Mouse (Mus musculus) brown adipose tissue, adult 24 weeks (tissue): ENCODE results near the gene Map3k14. TPM values are rescaled to one million over a fixed set of nuclear protein-coding genes. Genes with fewer than 3 reads are reported as not detected.

ENCODE experiments used
- H3K27ac ChIP-seq: fragments of 200-500 bp; replicated peaks from 2 replicates; pipeline ENCODE4 v1.5.1; 2012; ENCODE audit warnings: low read depth, mild to moderate bottlenecking, low read length
- H3K4me1 ChIP-seq: fragments of 200-500 bp; 2 replicates; pipeline ENCODE4 v1.6.1; 2012; ENCODE audit warnings: low read length, mixed read lengths; ENCODE audit not compliant: control insufficient read depth, insufficient read depth, insufficient read length
- H3K4me3 ChIP-seq: fragments of 200-500 bp; 2 replicates; pipeline ENCODE4 v1.5.1; 2012; ENCODE audit warnings: low read depth, mild to moderate bottlenecking, low read length, moderate library complexity; ENCODE audit not compliant: insufficient read depth
- polyA plus RNA-seq: library from polyadenylated mRNA; stranded (reverse); fragments of >200 nt; gene quantifications from 2 replicates; pipeline ENCODE4 v1.2.4, GENCODE M21; 2012; ENCODE audit not compliant: missing spikeins, insufficient read depth, insufficient read length

The Map3k14 gene
- polyA plus RNA-seq, 1 experiment, result 3.8 TPM

GRCm38 (mm10) chr11:103174411-103174832, 92.8 kb downstream of the Map3k14 start:
- Histone ChIP-seq H3K27ac (peak overlapping the region; percentile 30; the same call in 1 of the 2 replicates), H3K4me3 (no peak overlapping the region)

DNA sequence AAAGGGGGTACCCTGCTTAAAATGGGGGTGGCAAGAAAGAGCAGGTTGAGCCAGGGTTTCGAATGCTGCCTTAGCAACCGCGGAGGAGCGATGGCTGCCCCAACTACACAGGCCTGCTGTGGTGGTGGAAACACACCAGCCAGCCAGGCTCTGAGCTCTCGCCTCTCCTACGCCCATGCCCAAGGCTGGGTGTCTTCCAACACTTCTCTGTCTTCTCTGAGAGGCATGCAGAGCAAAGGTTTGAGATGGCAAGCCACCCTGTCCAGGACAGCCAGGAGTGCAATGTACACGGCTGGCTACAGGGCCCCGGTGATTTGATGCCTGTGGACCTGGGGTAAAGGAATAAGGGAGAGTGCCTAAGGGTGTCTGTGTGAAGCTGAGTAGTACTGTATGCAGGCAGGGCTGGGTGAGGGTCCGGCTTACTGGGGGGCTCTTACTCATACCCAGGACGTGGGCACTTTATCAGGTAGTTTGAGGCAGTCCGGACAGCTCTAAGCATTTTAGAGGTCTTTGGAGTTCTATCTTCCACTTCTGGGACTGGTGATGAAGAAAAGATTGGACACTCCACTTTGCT, 93.4 kb downstream of the Map3k14 start:
- Histone ChIP-seq H3K4me1 (peaks cover 7% of the 10 kb centered on the region), H3K4me3 (0 out of 2 replicates have a peak overlapping the region, but pooled peaks have one; percentile 3), H3K27ac (peak overlapping the region; percentile 30)

More at GRCm38 (mm10) chr11:103174411-103174832, 92.8 kb downstream of the Map3k14 start:
- H3K4me1 ChIP-seq, result peaks cover 7% of the 10 kb centered on the region

DNA sequence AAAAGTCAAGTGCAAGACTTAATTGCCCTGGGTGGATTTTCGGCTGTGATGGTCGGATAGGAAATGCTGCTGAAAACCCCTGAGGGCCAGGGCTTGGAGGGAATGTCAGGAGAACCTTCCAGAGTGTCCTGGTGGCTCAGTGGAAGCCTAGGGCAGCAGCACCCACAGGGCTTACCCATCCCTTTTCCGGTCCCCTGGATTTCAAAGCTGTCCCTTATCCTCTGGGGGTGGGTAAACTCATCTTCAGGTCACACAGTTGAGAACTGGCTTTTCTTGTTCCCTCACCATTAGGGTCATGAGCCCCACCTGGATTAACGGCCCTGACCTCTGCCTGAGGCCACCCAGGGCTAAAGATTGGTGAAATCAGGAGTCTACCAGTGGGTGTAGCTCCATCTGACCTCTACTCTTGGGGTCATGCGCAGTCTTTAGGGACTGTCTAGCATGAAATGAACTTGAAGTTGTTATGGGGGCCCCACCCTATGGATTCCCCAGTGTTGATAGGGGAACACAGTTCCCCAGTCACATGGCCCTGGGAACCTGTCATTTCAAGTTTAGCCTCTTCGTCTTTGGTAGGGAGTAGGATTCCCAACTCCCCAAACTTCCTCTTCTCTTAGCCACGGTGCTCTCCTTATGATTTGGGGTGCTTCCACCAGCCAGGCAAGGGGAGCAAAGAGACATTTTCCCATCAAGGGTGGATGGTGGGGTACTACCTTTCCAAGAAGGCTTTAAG, 94.1 kb downstream of the Map3k14 start:
- H3K4me1 ChIP-seq, result peaks cover 7% of the 10 kb centered on the region
- H3K27ac ChIP-seq, result peak overlapping the region; percentile 14; the same call in 1 of the 2 replicates
- H3K4me3 ChIP-seq, result 0 out of 2 replicates have a peak overlapping the region, but pooled peaks have one; percentile 3

- peak overlapping the region; percentile 75 for H3K4me3 ChIP-seq
- peak overlapping the region; percentile 71; the same call in 1 of the 2 replicates for H3K27ac ChIP-seq
- peaks cover 7% of the 10 kb centered on the region for H3K4me1 ChIP-seq
Measured at GRCm38 (mm10) chr11:103172392-103173040, 94.8 kb downstream of the Map3k14 start.

DNA sequence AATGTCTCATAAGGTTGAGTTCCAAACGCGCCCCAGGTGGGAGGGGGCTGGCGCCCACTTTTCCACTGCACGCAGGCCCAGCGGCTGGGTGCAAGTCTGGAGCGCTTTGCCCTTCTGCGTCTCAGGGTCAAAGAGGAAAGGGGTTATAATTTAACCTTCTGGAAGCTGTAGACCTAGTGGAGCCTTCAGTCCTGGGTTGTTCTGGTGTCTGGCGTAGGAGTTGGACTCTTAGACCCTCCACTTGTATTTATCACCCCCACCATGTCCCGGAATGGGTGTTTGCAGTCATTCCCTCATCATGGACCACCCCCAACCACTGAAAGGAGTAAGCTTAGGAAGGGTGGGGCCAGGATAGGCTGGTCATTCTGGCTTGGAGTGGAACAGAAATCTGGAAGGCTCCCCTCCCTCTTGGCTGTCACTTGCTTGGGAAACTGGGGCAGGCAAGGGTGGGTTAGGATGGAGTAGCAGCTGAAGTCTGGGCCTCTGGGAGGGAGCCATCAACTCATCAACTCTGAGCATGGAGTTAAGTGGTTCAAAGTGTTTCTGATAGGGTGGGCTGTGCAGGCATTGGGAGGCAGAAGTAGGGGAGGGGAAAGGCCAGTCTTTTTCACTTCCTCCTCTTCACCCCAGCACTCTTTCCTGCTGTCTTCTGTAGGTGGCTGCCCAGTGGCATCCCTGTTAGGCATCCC, 95.4 kb downstream of the Map3k14 start:
- Histone ChIP-seq H3K27ac (peak overlapping the region; percentile 71), H3K4me3 (peak overlapping the region; percentile 75)

DNA sequence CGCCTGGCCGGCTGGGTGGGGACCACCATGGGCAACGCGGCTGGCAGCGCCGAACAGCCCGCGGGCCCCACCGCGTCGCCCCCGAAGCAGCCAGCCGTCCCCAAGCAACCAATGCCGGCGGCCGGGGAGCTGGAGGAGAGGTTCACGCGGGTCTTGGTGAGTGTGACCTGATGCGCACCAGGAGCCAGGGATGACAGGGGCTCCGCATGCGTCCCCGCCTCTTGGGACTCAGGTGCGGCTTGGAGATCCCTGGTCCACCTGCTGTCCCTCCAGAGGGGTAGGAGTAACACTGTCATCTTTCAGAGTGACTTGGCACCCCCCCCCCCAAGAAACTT, 96.0 kb downstream of the Map3k14 start:
- Histone ChIP-seq H3K4me3 (peak overlapping the region; percentile 75), H3K27ac (peak overlapping the region; percentile 71), H3K4me1 (peaks cover 7% of the 10 kb centered on the region)

More for the DNA sequence above, 95.4 kb downstream of the Map3k14 start:
- H3K4me1 ChIP-seq, result peaks cover 7% of the 10 kb centered on the region

GRCm38 (mm10) chr11:103170494-103171285, 96.6 kb downstream of the Map3k14 start, which contains the start of gene Fmnl1:
Gene Fmnl1 (plus strand): TSS chr11:103171107.
- peak within 1 kb of the TSS; percentile 71 for H3K27ac ChIP-seq
- H3K4me1 ChIP-seq, result peaks cover 7% of the 10 kb centered on the region
- H3K4me3 ChIP-seq, result peak within 1 kb of the TSS; percentile 75

DNA sequence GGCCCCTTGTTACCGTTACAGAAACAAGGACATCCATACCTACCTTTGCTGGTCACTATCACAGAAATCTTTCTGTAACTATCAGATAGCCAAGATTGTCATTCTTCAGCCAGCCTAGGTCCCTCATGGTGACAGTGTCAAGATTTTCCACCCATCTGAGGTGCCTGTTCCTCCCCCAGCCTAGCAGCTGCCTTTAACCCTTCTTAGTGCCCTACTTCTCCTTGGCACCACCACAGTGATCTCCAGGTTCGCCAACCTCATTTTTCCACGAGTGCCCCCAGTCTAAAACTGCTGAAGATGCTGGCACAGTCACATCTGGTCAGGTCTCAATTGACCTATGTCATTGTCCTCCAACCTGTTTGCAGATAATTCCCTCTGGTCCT, 97.2 kb downstream of the Map3k14 start:
- Histone ChIP-seq H3K4me3 (peak overlapping the region; percentile 75), H3K4me1 (peaks cover 7% of the 10 kb centered on the region), H3K27ac (no peak overlapping the region)

Other genes starting within 250 kb of the Map3k14 start
- gene Nmt1, start 239.3 kb downstream of the Map3k14 start, polyA plus RNA-seq, result 52.6 and 57.2 TPM in 2 replicates
- 25.6 and 25.9 TPM in 2 replicates for gene Dcakd, start 239.1 kb downstream of the Map3k14 start, polyA plus RNA-seq
- 6.1 and 6.2 TPM in 2 replicates for gene Plcd3, start 165.8 kb downstream of the Map3k14 start, polyA plus RNA-seq
- 95.3 and 183 TPM in 2 replicates for gene Acbd4, start 165.8 kb downstream of the Map3k14 start, polyA plus RNA-seq
- gene Hexim1, start 151.2 kb downstream of the Map3k14 start, polyA plus RNA-seq, result 36.0 and 40.8 TPM in 2 replicates
- gene Hexim2, start 135.0 kb downstream of the Map3k14 start, polyA plus RNA-seq, result 3.2 and 4.2 TPM in 2 replicates
- 2.8 and 3.8 TPM in 2 replicates for gene Fmnl1, start 96.4 kb downstream of the Map3k14 start, polyA plus RNA-seq
- gene 1700023F06Rik, start 58.9 kb downstream of the Map3k14 start, polyA plus RNA-seq, result not detected in 2 replicates
- not detected in 2 replicates for gene Spata32, start 49.0 kb downstream of the Map3k14 start, polyA plus RNA-seq
- 3.8 and 6.9 TPM in 2 replicates for gene Arhgap27, start 96.2 kb upstream of the Map3k14 start, polyA plus RNA-seq
- 13.4 and 14.6 TPM in 2 replicates for gene Plekhm1, start 145.2 kb upstream of the Map3k14 start, polyA plus RNA-seq
- gene Lrrc37a, start 237.1 kb upstream of the Map3k14 start, polyA plus RNA-seq, result not detected in 2 replicates